Mouse (Mus musculus): ENCODE data around the gene Gm49711.
A peak's percentile ranks its signal among the peaks of the same experiment; 100 is the strongest.

The Gm49711 gene

GRCm38 (mm10) chr16:92057852-92058643 lies at the start of gene Gm49711, which contains the start of the genes Mrps6 and Slc5a3:
Gene Gm49711 (plus strand): TSS chr16:92058316.
Gene Mrps6 (plus strand): TSS chr16:92058270.
Gene Slc5a3 (plus strand): TSS chr16:92058322.
- DNase-seq (ENCODE audit: low spot score): peak; percentile 80

DNA sequence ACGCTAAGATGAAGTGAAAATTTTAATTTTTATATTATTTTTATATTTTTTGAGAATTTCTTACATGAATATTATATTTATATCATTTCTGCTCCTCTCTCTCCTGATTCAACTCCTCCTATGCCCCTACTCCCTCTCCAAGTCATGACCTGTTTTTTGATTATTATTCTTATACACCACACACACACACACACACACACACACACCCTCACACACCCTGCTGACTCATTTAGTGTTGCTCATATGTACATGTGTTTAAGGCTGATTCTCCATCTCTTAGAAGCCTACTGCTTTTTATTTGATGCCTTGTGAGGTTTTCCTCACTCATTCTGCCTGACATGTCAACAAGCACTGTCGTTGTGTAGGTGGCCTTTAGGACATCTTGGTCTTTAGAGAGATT lies 48.5 kb upstream of the Gm49711 start:
- no peak for DNase-seq (ENCODE audit: low spot score)

GRCm38 (mm10) chr16:92016792-92017191 lies 41.3 kb upstream of the Gm49711 start:
- no peak for DNase-seq (ENCODE audit: low spot score)

DNA sequence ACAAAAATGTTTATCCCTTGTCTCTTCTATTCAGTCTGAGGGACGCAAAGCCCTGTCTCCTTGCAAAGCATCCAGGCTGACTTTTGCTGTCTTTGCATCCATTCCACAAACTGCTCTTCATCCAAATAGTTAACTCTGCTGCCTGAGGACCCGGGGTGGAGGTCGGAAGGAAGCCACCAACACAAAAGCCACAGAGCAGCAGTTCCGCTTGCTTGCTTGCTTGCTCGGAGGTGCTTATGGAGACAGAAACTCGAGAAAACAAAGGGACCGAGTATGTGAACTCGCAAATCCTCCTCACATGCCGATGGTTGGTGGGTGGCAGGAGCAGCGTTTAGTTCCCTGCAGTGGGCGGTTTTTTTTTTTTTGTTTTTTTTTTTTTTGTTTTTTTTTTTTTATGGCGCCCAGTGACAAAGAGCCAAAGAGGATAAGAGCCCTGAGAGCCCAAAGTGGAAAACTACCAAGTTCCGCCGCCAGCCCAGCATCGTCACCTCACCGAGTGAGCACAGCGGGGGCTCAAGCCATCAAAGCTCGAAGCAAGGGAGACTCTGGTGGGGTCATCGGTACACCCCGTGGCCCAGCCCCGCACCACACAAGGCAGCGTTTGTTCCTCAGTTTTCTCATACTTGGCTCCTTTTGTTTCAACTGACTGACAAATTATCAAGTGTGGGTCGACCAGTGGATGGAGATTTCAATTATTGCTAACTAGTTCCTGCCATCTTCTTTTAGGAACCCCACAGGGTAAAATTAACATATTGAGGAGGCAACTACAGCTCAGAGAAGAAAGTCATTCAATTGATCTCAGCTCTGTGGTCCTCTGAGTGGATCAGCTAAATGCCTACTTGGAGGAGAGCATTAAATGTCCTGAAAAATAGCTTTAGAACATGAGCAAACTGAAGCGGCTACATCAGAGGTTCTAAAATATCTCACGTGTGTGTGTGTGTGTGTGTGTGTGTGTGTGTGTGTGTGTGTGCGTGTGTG lies 38.7 kb upstream of the Gm49711 start:
- DNase-seq (ENCODE audit: low spot score): peak; percentile 15

DNA sequence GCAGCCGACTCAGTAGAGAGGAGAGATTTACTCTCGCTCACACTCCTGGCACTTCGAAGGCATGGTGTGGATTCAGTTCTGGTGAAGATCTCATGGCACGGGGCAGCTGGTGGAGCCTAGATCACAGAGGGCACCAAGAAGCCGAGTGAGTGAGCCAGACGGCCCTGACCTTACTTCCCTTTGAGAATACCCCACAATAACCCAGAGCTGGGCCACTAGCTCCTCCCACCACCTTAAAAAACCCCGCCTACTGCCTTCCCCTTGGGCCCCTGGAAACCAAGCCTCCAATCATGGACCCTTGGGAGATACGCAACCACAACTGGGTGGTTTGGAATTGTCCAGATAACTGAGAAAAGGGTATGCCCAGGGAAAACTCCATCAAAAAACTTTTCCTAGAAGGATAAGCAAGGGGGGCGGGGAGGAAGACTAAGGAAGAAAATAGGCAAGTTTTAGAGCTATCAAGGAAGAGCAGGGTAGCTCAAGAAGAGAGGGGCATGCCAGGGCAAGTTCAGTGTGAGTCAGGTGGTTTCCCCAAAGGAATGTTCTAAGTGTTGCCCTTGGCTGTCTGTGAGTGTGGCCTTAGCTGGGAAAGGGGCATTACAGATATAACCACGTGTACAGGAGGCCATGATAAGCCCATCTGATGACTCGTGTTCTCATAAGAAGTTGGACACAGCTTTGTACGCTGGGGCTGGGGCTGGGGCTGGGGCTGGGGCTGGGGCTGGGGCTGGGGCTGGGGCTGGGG lies 36.3 kb upstream of the Gm49711 start:
- DNase-seq (ENCODE audit: low spot score): no peak

DNA sequence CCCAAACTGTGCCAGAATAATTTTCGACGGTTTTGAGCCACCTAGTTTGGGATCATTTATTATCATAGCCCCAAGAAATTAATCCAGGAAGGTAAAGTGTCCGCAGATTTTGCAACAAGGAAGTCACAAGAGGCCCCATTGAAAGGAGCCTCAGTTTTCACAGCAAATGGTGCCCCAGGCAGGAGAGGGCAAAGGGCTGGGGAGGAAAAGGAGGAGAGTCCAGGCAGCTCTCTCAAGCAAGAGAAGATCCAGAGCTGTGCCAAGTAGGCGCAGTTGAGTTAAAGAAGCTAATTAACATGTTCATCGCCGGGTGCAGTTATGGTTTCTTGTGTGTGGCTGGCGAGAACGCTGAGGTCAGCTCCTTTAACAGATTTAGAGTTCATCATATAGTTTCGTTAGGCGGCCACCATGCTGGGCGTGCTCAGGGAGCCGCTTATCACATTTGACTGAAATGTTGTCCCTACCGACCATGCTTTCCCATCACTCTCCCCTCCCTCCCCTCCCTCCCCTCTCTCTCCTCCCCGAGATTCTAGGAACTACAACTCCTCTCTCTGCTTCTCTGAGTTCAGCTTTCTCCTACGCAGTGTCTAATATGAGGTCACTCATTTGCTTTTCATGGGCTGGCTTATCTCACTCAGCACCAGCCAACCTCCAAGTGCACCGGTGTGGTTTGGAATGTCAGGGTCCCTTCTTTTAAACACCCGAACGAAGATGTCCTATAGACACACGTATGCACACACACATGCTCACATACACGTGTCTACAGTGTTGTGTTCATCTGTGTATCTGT lies 35.4 kb upstream of the Gm49711 start:
- DNase-seq (ENCODE audit: low spot score): no peak

- no peak for DNase-seq (ENCODE audit: low spot score)
Observed at GRCm38 (mm10) chr16:92033286-92033685, 24.8 kb upstream of the Gm49711 start.

DNA sequence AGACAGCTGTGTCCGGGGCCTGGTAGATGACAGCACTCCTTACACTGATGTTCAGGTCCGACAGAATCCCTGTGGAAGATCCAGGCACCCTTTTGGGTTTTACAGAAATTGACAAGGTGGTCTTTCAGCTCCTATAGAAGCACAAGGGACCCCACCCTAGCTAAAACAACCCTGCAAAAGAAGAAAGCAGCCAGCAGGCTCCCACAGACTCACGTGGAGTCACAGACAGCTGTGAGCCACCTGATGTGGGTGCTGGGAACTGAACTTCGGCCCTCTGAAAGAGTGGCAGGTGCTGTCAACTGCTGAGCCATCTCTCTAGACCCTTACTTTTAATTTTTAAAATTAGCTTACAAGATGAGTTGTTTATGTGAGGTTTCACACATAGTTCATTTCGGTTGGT lies 23.4 kb upstream of the Gm49711 start:
- DNase-seq (ENCODE audit: low spot score): no peak

- no peak for DNase-seq (ENCODE audit: low spot score)
Observed at GRCm38 (mm10) chr16:92036701-92037100, 21.4 kb upstream of the Gm49711 start.

DNA sequence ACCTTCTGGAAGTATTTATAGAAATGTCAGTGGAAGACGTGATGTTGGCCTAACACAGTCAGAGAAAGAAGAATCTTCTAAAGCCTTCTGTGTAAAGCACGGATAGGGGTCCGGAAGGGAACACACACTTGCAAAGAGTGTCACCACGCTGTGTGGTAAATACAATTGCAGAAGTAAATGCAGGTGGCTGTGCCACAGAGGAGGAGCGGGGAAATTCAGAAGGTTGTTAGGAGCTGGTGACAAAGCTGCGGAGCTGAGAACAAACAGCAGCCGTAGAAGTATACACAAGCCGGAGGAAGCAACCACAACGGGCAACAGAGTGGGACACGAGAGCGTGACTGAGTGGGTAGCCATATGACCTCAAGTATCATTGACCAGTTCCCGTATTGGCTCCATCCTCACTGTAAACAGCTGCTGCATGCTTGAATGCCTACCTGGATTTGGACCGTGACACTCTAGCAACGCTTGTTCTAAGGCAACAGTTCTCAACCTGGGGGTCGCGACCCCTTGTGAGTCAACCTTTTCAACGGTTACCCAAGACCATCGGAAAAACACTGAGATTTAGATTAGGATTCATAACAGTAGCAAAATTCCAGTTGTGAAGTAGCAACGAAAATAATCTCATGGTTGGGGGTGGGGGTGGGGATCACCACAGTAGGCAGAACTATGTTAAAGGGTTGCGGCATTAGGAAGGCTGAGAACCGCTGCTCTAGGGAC lies 20.1 kb upstream of the Gm49711 start:
- no peak for DNase-seq (ENCODE audit: low spot score)

DNA sequence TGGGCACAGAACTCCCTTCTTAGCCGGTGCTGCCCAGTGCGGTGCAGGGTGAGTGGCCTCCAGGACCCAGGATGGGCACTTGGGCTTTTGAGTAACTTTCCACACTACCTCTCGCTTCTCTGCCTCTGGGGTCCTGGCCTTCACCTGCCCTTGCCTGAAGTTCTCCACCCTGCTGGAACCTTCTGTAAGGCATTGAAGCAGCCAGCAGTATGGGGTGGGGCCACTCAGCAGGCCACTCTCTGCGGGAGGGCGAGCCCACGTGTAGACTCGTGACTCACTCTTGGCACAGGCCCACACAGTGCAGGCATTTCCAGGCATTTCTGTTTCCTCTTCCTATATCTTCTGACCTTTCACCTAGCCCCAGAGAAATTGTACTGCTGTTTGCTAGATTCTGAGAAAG lies 18.7 kb upstream of the Gm49711 start:
- DNase-seq (ENCODE audit: low spot score): no peak

DNA sequence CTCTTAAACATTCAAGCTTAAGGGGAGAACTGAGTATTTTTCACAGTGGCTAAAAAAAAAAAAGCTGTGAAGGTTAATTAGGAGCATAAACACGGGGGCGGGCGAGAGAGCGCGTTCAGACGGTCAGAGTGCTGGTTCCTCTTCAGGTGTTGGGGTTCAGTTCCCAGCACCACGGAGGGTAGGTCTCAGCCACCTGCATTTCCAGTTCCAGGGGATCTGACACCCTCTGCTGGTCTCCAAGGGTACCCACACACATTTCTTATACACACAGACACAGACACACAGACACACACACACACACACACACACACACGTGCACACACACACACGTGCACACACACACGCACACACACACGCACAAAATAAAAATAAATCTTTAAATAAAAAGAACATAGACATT lies 18.1 kb upstream of the Gm49711 start:
- no peak for DNase-seq (ENCODE audit: low spot score)

DNA sequence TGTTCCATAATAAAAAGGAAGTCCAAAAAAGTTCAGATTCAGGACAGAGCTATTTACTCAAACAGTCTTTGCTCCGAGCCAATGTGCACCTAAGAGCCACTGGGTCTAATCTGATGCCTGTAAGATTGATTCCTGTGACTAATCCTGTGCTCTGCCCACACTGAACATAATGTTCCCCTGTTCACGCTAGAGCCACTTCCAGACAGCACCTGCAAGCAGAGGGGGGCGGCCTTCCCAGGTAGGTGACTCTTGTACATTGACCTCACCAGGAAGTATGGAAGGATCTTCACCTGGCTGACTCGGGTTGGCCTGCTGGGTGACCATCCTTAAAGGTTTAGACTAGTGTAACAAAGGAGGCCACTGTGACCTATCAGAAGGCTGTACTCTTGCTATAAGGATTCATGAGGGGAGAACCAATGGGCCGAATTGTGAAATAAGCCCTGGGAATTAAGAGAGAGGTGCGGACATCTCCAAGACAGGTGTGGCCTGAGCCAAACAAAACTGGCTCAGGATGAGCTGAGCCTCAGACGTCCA lies 6.3 kb upstream of the Gm49711 start:
- DNase-seq (ENCODE audit: low spot score): no peak

DNA sequence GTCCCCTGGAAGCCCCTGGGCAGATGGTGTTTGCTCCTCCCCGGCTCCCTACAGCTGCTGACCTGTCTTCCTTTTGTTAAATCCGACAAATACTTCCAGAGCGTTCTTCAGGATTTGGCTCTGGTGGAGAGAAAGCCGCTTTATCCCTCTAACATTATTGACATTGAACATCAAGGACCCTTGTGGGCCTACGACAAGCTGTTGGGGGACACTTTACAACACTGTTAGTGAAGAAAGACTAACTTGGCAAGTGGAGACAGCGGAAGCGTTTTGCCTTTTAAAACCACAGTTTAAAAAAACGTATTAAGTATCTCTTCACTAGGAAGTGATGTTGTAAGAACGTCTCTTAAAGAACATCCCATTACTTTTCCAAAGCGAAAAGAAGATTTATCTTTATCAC lies 5.5 kb upstream of the Gm49711 start:
- DNase-seq (ENCODE audit: low spot score): no peak

DNA sequence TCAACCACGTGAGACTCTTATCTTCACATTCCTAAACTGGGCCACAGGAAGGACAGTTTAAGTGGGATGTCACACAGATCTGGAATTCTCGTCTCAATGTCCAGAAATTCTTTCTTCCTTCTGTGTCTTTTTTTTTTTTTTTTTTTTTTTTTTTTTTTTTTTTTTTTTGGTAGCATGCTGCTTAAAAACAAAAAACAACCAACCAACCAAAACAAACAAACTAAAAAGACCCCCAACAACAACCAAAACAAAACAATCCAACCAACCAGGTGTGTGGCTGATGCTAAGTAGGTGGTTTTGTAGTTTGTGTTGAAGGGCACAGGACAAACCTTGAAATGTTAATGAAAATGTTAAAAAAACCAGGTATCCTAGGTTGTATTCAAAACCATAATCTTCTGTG lies 1.4 kb upstream of the Gm49711 start:
- DNase-seq (ENCODE audit: low spot score): no peak

DNA sequence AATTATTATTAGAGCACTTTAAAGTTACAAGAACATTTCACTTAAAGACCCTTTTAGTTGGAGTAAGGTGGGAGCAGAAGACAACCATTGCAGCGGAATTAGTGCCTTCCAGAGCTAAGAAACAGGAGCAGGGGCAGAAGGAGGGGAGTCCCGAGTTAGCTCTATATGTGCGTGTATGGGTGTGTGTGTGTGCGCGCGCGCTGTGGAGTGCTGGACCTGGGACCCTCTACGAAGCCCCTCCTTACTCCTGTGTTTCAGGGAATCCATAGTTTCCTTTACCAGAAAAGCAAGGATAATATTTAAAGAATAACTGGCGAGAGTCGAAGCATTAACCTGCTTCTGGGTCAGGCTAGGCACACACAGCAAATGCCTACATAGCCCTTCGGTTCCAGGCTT lies 662 bp upstream of the Gm49711 start:
- no peak for DNase-seq (ENCODE audit: low spot score)

DNA sequence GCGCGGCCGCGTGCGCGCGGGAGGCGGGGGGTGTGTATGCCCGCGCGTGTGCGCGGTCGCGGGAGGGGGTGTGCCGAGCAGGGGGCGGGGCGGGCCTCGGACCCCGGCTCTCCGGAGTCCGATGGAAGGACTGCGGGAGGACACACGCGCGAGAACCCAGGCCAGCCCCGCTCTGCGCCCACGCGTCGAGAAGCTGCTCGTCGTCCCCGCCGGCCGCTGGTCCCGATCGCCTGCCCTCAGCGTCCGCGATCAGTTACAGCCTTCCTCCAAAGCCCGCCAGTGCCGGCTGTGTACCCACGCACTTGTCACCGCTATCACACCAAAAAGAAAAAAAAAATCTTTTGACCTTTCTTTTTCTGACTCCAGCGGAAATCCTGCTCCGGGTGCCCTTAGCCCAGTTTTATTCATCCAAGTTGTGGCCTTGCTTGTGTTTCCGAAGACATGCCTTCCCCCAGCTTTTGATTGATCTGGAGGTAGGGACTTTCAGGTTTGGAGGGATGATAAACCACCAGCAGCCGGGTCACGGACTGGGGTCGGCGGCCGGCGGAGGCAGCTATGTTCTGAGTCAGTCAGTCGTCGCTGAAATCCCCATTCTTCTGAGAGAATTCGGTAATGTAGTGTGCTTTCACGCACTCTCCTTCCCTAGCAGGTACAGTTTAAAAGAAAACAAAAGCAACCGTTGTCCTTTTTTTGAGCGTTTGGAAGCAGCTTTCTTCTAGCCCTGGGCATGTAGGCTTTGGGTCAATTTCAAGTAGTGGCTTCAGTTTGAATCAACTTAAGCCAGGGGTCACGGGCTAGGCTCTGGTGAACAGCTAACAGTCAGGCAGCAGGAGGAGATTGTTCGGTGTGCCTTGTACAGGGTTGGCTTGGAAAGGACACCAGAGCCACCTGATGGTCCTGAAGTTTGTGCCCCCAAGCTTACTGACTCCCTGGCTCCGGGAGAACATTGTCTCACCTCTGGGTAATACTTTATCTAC lies 816 bp downstream of the Gm49711 start:
- DNase-seq (ENCODE audit: low spot score): peak; percentile 11

- DNase-seq (ENCODE audit: low spot score): no peak
Observed at GRCm38 (mm10) chr16:92060213-92060612, 2.1 kb downstream of the Gm49711 start.

GRCm38 (mm10) chr16:92061586-92061985 lies 3.5 kb downstream of the Gm49711 start:
- DNase-seq (ENCODE audit: low spot score): no peak
